Mouse (Mus musculus): ENCODE results near the gene Rbms3. TPM values are rescaled to one million over a fixed set of nuclear protein-coding genes. Genes with fewer than 3 reads are reported as not detected.

Rbms3 gene
- total RNA-seq, 2 experiments from 2014 or later: 19.8 to 27.8 TPM

- DNase-seq (ENCODE audit: low spot score in 2 of 2): no peak
Observed at GRCm38 (mm10) chr9:116857861-116858595, 771.7 kb downstream of the Rbms3 start.

GRCm38 (mm10) chr9:116857151-116857550 is 772.6 kb downstream of the Rbms3 start:
- DNase-seq (ENCODE audit: low spot score in 2 of 2): no peak

GRCm38 (mm10) chr9:116855744-116856143 is 774.0 kb downstream of the Rbms3 start:
- DNase-seq (ENCODE audit: low spot score in 2 of 2): no peak

GRCm38 (mm10) chr9:116848905-116849304 is 780.8 kb downstream of the Rbms3 start:
- DNase-seq (ENCODE audit: low spot score in 2 of 2): no peak

- no peak for DNase-seq (ENCODE audit: low spot score in 2 of 2)
Observed at GRCm38 (mm10) chr9:116848166-116848565, 781.5 kb downstream of the Rbms3 start.

GRCm38 (mm10) chr9:116847241-116848135 is 782.2 kb downstream of the Rbms3 start:
- no peak for DNase-seq (ENCODE audit: low spot score in 2 of 2)

- DNase-seq (ENCODE audit: low spot score in 2 of 2): no peak
Observed at GRCm38 (mm10) chr9:116834949-116835348, 794.8 kb downstream of the Rbms3 start.

GRCm38 (mm10) chr9:116833677-116834076 is 796.0 kb downstream of the Rbms3 start:
- no peak for DNase-seq (ENCODE audit: low spot score in 2 of 2)

GRCm38 (mm10) chr9:116832822-116833221 is 796.9 kb downstream of the Rbms3 start:
- DNase-seq (ENCODE audit: low spot score in 2 of 2): no peak

GRCm38 (mm10) chr9:116831386-116831785 is 798.3 kb downstream of the Rbms3 start:
- no peak for DNase-seq (ENCODE audit: low spot score in 2 of 2)

- no peak for DNase-seq (ENCODE audit: low spot score in 2 of 2)
Observed at GRCm38 (mm10) chr9:116829929-116830328, 799.8 kb downstream of the Rbms3 start.

GRCm38 (mm10) chr9:116821601-116822000 is 808.1 kb downstream of the Rbms3 start:
- DNase-seq (ENCODE audit: low spot score in 2 of 2): no peak

GRCm38 (mm10) chr9:116817196-116817595 is 812.5 kb downstream of the Rbms3 start:
- DNase-seq (ENCODE audit: low spot score in 2 of 2): no peak

- no peak for DNase-seq (ENCODE audit: low spot score in 2 of 2)
Observed at GRCm38 (mm10) chr9:116814495-116815094, 815.1 kb downstream of the Rbms3 start.

GRCm38 (mm10) chr9:116813396-116813795 is 816.3 kb downstream of the Rbms3 start:
- no peak for DNase-seq (ENCODE audit: low spot score in 2 of 2)

GRCm38 (mm10) chr9:116809260-116809659 is 820.5 kb downstream of the Rbms3 start:
- DNase-seq (ENCODE audit: low spot score in 2 of 2): no peak

- no peak for DNase-seq (ENCODE audit: low spot score in 2 of 2)
Observed at GRCm38 (mm10) chr9:116808401-116808800, 821.3 kb downstream of the Rbms3 start.

GRCm38 (mm10) chr9:116807166-116808081 is 822.3 kb downstream of the Rbms3 start:
- no peak for DNase-seq (ENCODE audit: low spot score in 2 of 2)

GRCm38 (mm10) chr9:116803292-116803731 is 826.4 kb downstream of the Rbms3 start:
- no peak for DNase-seq (ENCODE audit: low spot score in 2 of 2)

GRCm38 (mm10) chr9:116802602-116803001 is 827.1 kb downstream of the Rbms3 start:
- no peak for DNase-seq (ENCODE audit: low spot score in 2 of 2)

All from adrenal gland, adult 18-20 months (tissue).